Mouse (Mus musculus) olfactory bulb, adult 2 months (tissue): Measurements from ENCODE around the gene Zdhhc20.
"Not testable (repeated sequence)": the region's sequence is repeated elsewhere in the genome, so short reads cannot be mapped to it uniquely, and the experiment has no call there.

Experiments used
- CTCF ChIP-seq: fragments of 200-500 bp; IDR thresholded peaks from 2 replicates; pipeline ENCODE4 v1.5.1; 2012; ENCODE audit warnings: low read depth, mild to moderate bottlenecking, low read length, moderate library complexity; ENCODE audit not compliant: insufficient read depth
- POLR2A ChIP-seq: fragments of 200-500 bp; IDR thresholded peaks from 2 replicates; pipeline ENCODE4 v1.6.1; 2012; ENCODE audit warnings: mild to moderate bottlenecking, low read depth, low read length, moderate library complexity; ENCODE audit not compliant: insufficient read depth

GRCm38 (mm10) chr14:57912211-57913007 is 22.3 kb upstream of the Zdhhc20 start:
- not testable (repeated sequence) for TF ChIP-seq CTCF, POLR2A
